Mouse (Mus musculus) MEL (cell line): ENCODE measurements around the gene Rplp2.

Experiments
- BHLHE40 ChIP-seq: IDR thresholded peaks from 2 replicates; pipeline ENCODE4 v1.6.1; 2012; ENCODE audit warnings: low read depth, mild to moderate bottlenecking, inconsistent platforms, low read length, improper control_type of control experiment, borderline replicate concordance
- CTCF ChIP-seq, 3 experiments: IDR thresholded peaks in 2 of 3; conservative IDR thresholded peaks in 1 of 3; 2 replicates each; pipeline ENCODE4 v1.5.1; 2011 to 2012; ENCODE audit warnings: low read length in 3 of 3, low read depth in 2 of 3, mild to moderate bottlenecking in 2 of 3, improper control_type of control experiment in 1 of 3, inconsistent platforms in 1 of 3, mixed read lengths in 1 of 3, moderate library complexity in 1 of 3; ENCODE audit not compliant: control insufficient read depth in 1 of 3, insufficient read depth in 1 of 3, poor library complexity in 1 of 3, severe bottlenecking in 1 of 3
- NELFE ChIP-seq: IDR thresholded peaks from 2 replicates; pipeline ENCODE4 v1.6.1; 2011; ENCODE audit warnings: low read depth, low read length, improper control_type of control experiment
- NRF1 ChIP-seq: IDR thresholded peaks from 2 replicates; pipeline ENCODE4 v1.6.1; 2014; ENCODE audit warnings: low read depth, mild to moderate bottlenecking, inconsistent platforms, low read length, improper control_type of control experiment, moderate library complexity; ENCODE audit not compliant: poor library complexity, insufficient read depth, severe bottlenecking
- POLR2AphosphoS2 ChIP-seq: IDR thresholded peaks from 2 replicates; pipeline ENCODE4 v1.6.1; 2011; ENCODE audit warnings: low read length, improper control_type of control experiment
- ZC3H11A ChIP-seq: IDR thresholded peaks from 2 replicates; pipeline ENCODE4 v1.6.1; 2012; ENCODE audit warnings: low read depth, mild to moderate bottlenecking, inconsistent platforms, low read length, improper control_type of control experiment
- ZNF384 ChIP-seq: IDR thresholded peaks from 2 replicates; pipeline ENCODE4 v1.6.1; 2012; ENCODE audit warnings: low read depth, mild to moderate bottlenecking, inconsistent platforms, low read length, improper control_type of control experiment

DNA sequence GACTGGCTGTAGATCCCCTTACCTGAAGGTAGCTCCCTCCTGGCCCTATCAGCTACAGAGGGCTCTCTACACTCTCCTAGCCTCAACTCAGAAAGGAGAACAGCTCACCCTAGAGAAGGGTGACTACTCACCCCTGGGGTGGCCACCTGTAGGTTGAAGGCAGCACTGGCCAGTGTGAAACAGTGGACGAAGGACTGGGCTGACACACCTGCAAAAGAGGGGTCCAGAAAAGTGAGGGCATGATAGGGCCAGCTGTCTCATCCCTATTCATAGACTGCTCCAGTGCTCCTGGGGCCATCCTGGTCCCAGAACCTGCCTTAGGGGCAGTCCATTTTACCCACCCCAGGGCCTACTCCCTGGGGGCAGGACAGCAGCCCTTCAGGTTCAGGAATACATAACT lies 35.5 kb upstream of the Rplp2 start:
- no peak for TF ChIP-seq NRF1
- no peak for TF ChIP-seq ZNF384
- no peak for TF ChIP-seq BHLHE40
- TF ChIP-seq ZC3H11A = no peak
- TF ChIP-seq POLR2AphosphoS2 = no peak
- no peak for TF ChIP-seq NELFE
- no peak for TF ChIP-seq CTCF (IDR thresholded peaks at IDR 0.05 in 2 of 3, conservative IDR thresholded peaks at IDR 0.05 in 1 of 3; ENCODE audit: control insufficient read depth in 1 of 3, insufficient read depth in 1 of 3, low read depth in 2 of 3, low read length in 3 of 3, poor library complexity in 1 of 3, severe bottlenecking in 1 of 3)
